Comparison of ENCODE assay signal across 8 mouse cellular contexts in the genomic region with DNA sequence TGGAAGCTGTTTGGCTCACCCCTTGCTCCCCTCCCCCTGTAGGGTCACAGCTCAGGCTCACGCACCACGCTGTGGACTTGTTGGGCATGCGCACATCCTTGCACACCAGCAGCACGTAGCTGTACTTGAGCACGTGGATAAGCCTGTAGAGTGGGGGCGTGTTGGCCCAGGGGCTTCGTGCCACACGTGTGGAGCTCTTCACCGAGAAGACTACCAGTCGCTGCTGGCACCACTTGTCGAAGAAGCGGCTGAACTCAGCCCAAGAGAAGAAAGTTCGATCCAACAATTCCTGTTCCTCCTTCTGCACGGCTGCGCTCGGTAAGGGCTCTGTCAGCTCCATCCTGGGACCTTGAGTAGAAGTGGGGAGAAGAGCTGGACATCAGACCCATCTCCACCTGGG. TPM values are rescaled to one million over a fixed set of nuclear protein-coding genes. Genes with fewer than 3 reads are reported as not detected.
DNase-seq lines count a peak whose midpoint lies in the region; ATAC-seq and TF ChIP-seq lines count a peak whose summit lies in the region.

A gene (plus strand): TSS at position 203 of the 400 bp plus-strand sequence.

- no peaks in the 10 kb centered on the region for H3K9me3 ChIP-seq in lung, embryonic 15.5 days
- H3K9me3 ChIP-seq in forebrain, embryonic 12.5 days, result no peaks in the 10 kb centered on the region
- H3K9me3 ChIP-seq in limb, embryonic 14.5 days (ENCODE audit: control insufficient read depth, low read length), result no peaks in the 10 kb centered on the region
- no peaks in the 10 kb centered on the region for H3K9me3 ChIP-seq in stomach, embryonic 15.5 days

- no peaks in the 10 kb centered on the region for H3K27me3 ChIP-seq in lung, embryonic 15.5 days
- H3K27me3 ChIP-seq in forebrain, embryonic 12.5 days, result no peaks in the 10 kb centered on the region
- H3K27me3 ChIP-seq in limb, embryonic 14.5 days (ENCODE audit: control insufficient read depth, insufficient read depth, low read length), result no peaks in the 10 kb centered on the region
- no peaks in the 10 kb centered on the region for H3K27me3 ChIP-seq in stomach, embryonic 15.5 days (replicated peaks)

- peak within 1 kb of the TSS; percentile 75 for H3K9ac ChIP-seq in lung, embryonic 15.5 days
- H3K9ac ChIP-seq in forebrain, embryonic 12.5 days, result peak within 1 kb of the TSS; percentile 70
- H3K9ac ChIP-seq in limb, embryonic 14.5 days (ENCODE audit: low read depth, low read length, severe bottlenecking), result peak within 1 kb of the TSS; percentile 80
- peak within 1 kb of the TSS; percentile 74 for H3K9ac ChIP-seq in stomach, embryonic 15.5 days

- TF ChIP-seq POLR2A in limb, embryonic 14.5 days (IDR thresholded peaks at IDR 0.05; ENCODE audit: borderline replicate concordance, extremely low read depth, insufficient read depth, insufficient read length), result no peak

- peaks cover 43% of the 10 kb centered on the region for H3K36me3 ChIP-seq in lung, embryonic 15.5 days
- H3K36me3 ChIP-seq in forebrain, embryonic 12.5 days (replicated peaks), result peaks cover 54% of the 10 kb centered on the region
- peaks cover 43% of the 10 kb centered on the region for H3K36me3 ChIP-seq in limb, embryonic 14.5 days (ENCODE audit: control insufficient read depth, insufficient read depth, low read length)
- 0 out of 2 replicates have a peak, but pooled peaks cover 7% of the 10 kb centered on the region for H3K36me3 ChIP-seq in stomach, embryonic 15.5 days

- no peak for DNase-seq in adrenal gland, adult 8-10 months
- DNase-seq in adrenal gland, adult (ENCODE audit: inconsistent age in 2 of 2, low spot score in 1 of 2), result no peak
- no peak for DNase-seq in lung, postnatal 14 days
- DNase-seq in limb, embryonic 14.5 days (ENCODE audit: low spot score), result no peak
- DNase-seq in urinary bladder, postnatal 36 days (ENCODE audit: low spot score in 2 of 2), result no peak

- H3K4me1 ChIP-seq in lung, embryonic 15.5 days, result peaks cover 6% of the 10 kb centered on the region
- H3K4me1 ChIP-seq in forebrain, embryonic 12.5 days, result peaks cover 6% of the 10 kb centered on the region
- H3K4me1 ChIP-seq in limb, embryonic 14.5 days (ENCODE audit: control insufficient read depth, insufficient read depth, low read length), result peaks cover 4% of the 10 kb centered on the region; the same call in 1 of the 2 replicates
- peaks cover 7% of the 10 kb centered on the region; the same call in 1 of the 2 replicates for H3K4me1 ChIP-seq in stomach, embryonic 15.5 days

- no peak for ATAC-seq in lung, embryonic 15.5 days (ENCODE audit: borderline replicate concordance, extremely low read depth, low FRiP score, low TSS enrichment)
- ATAC-seq in forebrain, embryonic 12.5 days (ENCODE audit: low FRiP score), result no peak
- no peak for ATAC-seq in limb, embryonic 14.5 days (ENCODE audit: low FRiP score, low read depth)
- no peak for ATAC-seq in stomach, embryonic 15.5 days (ENCODE audit: insufficient read depth, low FRiP score, low read depth)

- peak within 1 kb of the TSS; percentile 89 for H3K27ac ChIP-seq in lung, embryonic 15.5 days
- peak within 1 kb of the TSS; percentile 91; the same call in 1 of the 2 replicates for H3K27ac ChIP-seq in forebrain, embryonic 12.5 days
- peak within 1 kb of the TSS; percentile 81; the same call in 1 of the 2 replicates for H3K27ac ChIP-seq in limb, embryonic 14.5 days (replicated peaks; ENCODE audit: low read depth, low read length)
- peak within 1 kb of the TSS; percentile 90 for H3K27ac ChIP-seq in stomach, embryonic 15.5 days

- peak within 1 kb of the TSS; percentile 78 for H3K4me2 ChIP-seq in lung, embryonic 15.5 days
- peak within 1 kb of the TSS; percentile 63 for H3K4me2 ChIP-seq in forebrain, embryonic 12.5 days
- peak within 1 kb of the TSS; percentile 86 for H3K4me2 ChIP-seq in limb, embryonic 14.5 days (replicated peaks; ENCODE audit: low read depth, low read length, severe bottlenecking)
- H3K4me2 ChIP-seq in stomach, embryonic 15.5 days, result peak within 1 kb of the TSS; percentile 73

- WGBS in lung, embryonic 15.5 days, result 95% methylated on average over 16 of the region's 16 CpGs
- WGBS in forebrain, embryonic 12.5 days, result 96% methylated on average over 16 of the region's 16 CpGs
- 95% methylated on average over 16 of the region's 16 CpGs for WGBS in limb, embryonic 14.5 days
- WGBS in stomach, embryonic 15.5 days, result 96% methylated on average over 16 of the region's 16 CpGs

- H3K4me3 ChIP-seq in lung, embryonic 15.5 days, result peak within 1 kb of the TSS; percentile 79
- peak within 1 kb of the TSS; percentile 65 for H3K4me3 ChIP-seq in forebrain, embryonic 12.5 days (replicated peaks)
- peak within 1 kb of the TSS; percentile 70 for H3K4me3 ChIP-seq in limb, embryonic 14.5 days (replicated peaks; ENCODE audit: low read length)
- peak within 1 kb of the TSS; percentile 77 for H3K4me3 ChIP-seq in stomach, embryonic 15.5 days (replicated peaks)

RNA-seq across cellular contexts. Expression of the gene that starts here (rescaled TPM):
- 10 to 100 TPM; 10.5 to 11.8 (median 11.1) TPM for total RNA-seq in adrenal gland, adult 8-10 months (2022)
- 101 and 113 TPM in 2 replicates for polyA plus RNA-seq in lung, embryonic 15.5 days (2015; fragmentation: Nextera tagmentation; extraction: Ambion mirVana)
- polyA plus RNA-seq in forebrain, embryonic 12.5 days (2016; fragmentation: Nextera tagmentation; extraction: Ambion mirVana), result 137 and 140 TPM in 2 replicates
- polyA plus RNA-seq in limb, embryonic 14.5 days (2012; rRNA removed), result 65.2 and 75.9 TPM in 2 replicates
- 88.2 and 104 TPM in 2 replicates for polyA plus RNA-seq in limb, embryonic 14.5 days (2014; fragmentation: Nextera tagmentation; extraction: Ambion mirVana)
- 94.6 and 97.4 TPM in 2 replicates for polyA plus RNA-seq in stomach, embryonic 15.5 days (2015; fragmentation: Nextera tagmentation; extraction: Ambion mirVana)
